Mouse (Mus musculus) forebrain, embryonic 11.5 days (tissue): ENCODE results near the gene Cacul1. TPM values are rescaled to one million over a fixed set of nuclear protein-coding genes. Genes with fewer than 3 reads are reported as not detected.

Experiments
- ATAC-seq: fragments of 200-750 bp; cut with Nextera tagmentation; replicated peaks from 2 replicates; pipeline ENCODE4 v1.8.0; 2017; ENCODE audit warnings: moderate TSS enrichment; ENCODE audit not compliant: low FRiP score
- DNase-seq: peaks from one replicate; pipeline ENCODE4 v3.0.0-alpha.2; 2017; ENCODE audit warnings: low spot score
- H3K27ac ChIP-seq: fragments of 300-500 bp; sonication (generic); 2 replicates; pipeline ENCODE4 v1.5.1; 2014; ENCODE audit warnings: low read depth, low read length
- H3K27me3 ChIP-seq: fragments of 300-500 bp; sonication (generic); 2 replicates; pipeline ENCODE4 v1.6.1; 2014; ENCODE audit warnings: mild to moderate bottlenecking, low read length, mixed read lengths; ENCODE audit not compliant: control insufficient read depth, insufficient read depth
- H3K36me3 ChIP-seq: fragments of 300-500 bp; sonication (generic); 2 replicates; pipeline ENCODE4 v1.6.1; 2014; ENCODE audit warnings: mild to moderate bottlenecking, low read length, moderate library complexity, mixed read lengths; ENCODE audit not compliant: control insufficient read depth, insufficient read depth
- H3K4me1 ChIP-seq: fragments of 300-500 bp; sonication (generic); replicated peaks from 2 replicates; pipeline ENCODE4 v1.6.1; 2014; ENCODE audit warnings: low read length, mixed read lengths; ENCODE audit not compliant: control insufficient read depth, insufficient read depth
- H3K4me2 ChIP-seq: fragments of 300-500 bp; sonication (generic); 2 replicates; pipeline ENCODE4 v1.6.1; 2014; ENCODE audit warnings: low read depth, mild to moderate bottlenecking, low read length, moderate library complexity, mixed read lengths; ENCODE audit not compliant: severe bottlenecking
- H3K4me3 ChIP-seq: fragments of 300-500 bp; sonication (generic); 2 replicates; pipeline ENCODE4 v1.5.1; 2014; ENCODE audit warnings: low read depth, low read length
- H3K9ac ChIP-seq: fragments of 300-500 bp; sonication (generic); 2 replicates; pipeline ENCODE4 v1.6.1; 2014; ENCODE audit warnings: low read length
- H3K9me3 ChIP-seq: fragments of 300-500 bp; sonication (generic); 2 replicates; pipeline ENCODE4 v1.6.1; 2016; ENCODE audit warnings: low read length, mixed read lengths; ENCODE audit not compliant: control insufficient read depth
- WGBS: fragments of 180-500 bp; shearing (Covaris S2); extraction: QIAGEN DNeasy Blood & Tissue Kit; methylation state at CpG from one replicate; pipeline ENCODE4 v1.1.7; 2014; 5-methylcytosine and 5-hydroxymethylcytosine counted together
- polyA plus RNA-seq: library from polyadenylated mRNA; unstranded; fragments of >200 nt; fragmentation: Nextera tagmentation; extraction: Ambion mirVana; gene quantifications from 2 replicates; pipeline ENCODE4 v1.2.1, GENCODE M21; 2014

The Cacul1 gene
- polyA plus RNA-seq, 1 experiment from 2014 or later, result 41.1 TPM

DNA sequence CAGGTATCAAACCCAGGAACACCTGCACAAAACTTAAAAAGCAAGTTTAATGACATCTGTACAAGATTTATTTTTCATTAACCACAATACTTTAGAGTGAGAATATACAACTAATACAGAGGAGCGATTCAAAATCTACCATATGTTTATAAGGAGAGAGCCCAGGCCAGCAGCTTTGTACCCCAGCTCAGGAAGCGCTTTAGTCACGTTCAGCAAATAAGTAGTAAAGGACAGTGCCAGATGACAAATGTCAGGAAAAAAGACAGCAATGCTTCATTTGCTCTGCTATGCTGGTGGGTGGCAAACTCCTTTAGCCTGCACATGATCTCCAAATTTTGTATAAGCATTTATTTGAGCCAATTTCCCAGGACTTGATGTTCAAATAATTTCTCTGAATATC, 56.1 kb downstream of the Cacul1 start:
- Histone ChIP-seq H3K4me1 (no peaks in the 10 kb centered on the region), H3K9ac (no peak overlapping the region), H3K27me3 (no peaks in the 10 kb centered on the region), H3K4me3 (no peak overlapping the region), H3K36me3 (no peaks in the 10 kb centered on the region), H3K9me3 (no peaks in the 10 kb centered on the region), H3K27ac (no peak overlapping the region), H3K4me2 (no peak overlapping the region)
- no peak for DNase-seq
- ATAC-seq, result no peak
- WGBS, result 93% methylated on average over 3 of the region's 3 CpGs

DNA sequence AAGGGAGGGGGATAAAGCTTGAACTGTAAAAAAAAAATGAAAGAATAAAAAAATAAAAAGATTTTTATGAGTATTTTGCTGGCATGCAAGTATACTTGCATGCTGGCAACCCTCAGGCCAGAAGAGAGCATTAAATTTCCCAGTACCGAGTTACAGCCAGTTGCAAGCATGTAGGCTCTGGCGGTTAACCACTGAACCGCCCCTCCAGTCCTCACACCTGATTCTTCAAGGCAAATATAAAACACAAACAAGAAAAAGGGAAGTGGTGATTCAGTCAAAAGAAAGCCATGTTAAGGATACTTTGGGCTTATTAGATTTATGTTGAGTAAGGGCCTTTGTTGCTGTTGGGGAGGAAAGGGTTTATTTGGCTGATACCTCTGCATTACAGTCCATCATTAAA, 60.7 kb downstream of the Cacul1 start:
- ATAC-seq (no peak), DNase-seq (no peak)
- Histone ChIP-seq H3K4me2 (no peak overlapping the region), H3K36me3 (no peaks in the 10 kb centered on the region), H3K27me3 (no peaks in the 10 kb centered on the region), H3K9me3 (no peaks in the 10 kb centered on the region), H3K4me3 (no peak overlapping the region), H3K4me1 (no peaks in the 10 kb centered on the region), H3K9ac (no peak overlapping the region), H3K27ac (no peak overlapping the region)
- 96% methylated on average over 3 of the region's 3 CpGs for WGBS

DNA sequence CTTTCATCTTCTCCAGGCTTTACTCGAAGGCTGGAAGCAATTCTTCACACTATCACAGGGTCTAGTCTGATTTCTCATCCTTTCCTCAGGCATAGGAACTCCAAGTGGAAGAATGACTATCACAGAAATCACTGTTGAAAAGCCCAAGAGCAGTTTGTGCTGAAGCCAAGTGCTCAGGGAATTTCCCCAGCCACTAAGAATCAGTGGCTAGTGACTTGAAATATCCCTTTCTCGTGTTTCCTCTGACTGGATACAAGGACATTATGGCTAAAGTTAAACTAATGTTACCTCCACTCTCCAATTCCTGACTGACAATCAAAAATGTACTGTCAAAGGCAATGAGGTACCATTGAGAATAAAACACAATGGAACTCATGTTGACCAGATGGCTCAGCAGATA, 65.8 kb downstream of the Cacul1 start:
- no peak overlapping the region for H3K9ac ChIP-seq
- H3K36me3 ChIP-seq, result no peaks in the 10 kb centered on the region
- no peaks in the 10 kb centered on the region for H3K27me3 ChIP-seq
- ATAC-seq, result no peak
- H3K4me3 ChIP-seq, result no peak overlapping the region
- H3K27ac ChIP-seq, result no peak overlapping the region
- H3K9me3 ChIP-seq, result no peaks in the 10 kb centered on the region
- DNase-seq, result no peak
- H3K4me2 ChIP-seq, result no peak overlapping the region
- 79% methylated on average over 2 of the region's 2 CpGs for WGBS
- H3K4me1 ChIP-seq, result peaks cover 3% of the 10 kb centered on the region; the same call in 1 of the 2 replicates

DNA sequence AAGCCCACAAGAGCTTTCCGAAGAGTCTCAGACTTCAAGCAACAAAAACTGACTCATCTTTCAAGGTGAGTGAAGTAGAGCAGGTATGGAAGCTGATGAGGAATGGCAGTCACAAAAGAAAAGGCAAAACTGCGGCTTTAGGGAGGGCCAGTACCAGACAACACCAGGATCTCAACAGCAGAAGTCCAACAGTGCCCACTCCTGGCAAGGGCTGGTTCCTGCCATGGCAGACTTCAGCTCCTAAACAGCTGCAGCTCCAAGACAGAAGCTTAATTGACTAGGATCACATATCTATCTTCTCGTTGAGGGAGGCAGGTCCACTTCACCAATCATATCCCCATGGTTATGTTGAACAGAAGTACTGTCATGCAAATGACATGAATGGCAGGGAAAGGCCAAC, 67.4 kb downstream of the Cacul1 start:
- H3K27ac ChIP-seq, result no peak overlapping the region
- DNase-seq (no peak), ATAC-seq (no peak)
- no peak overlapping the region for H3K4me3 ChIP-seq
- H3K4me1 ChIP-seq, result peaks cover 3% of the 10 kb centered on the region; the same call in 1 of the 2 replicates
- no peaks in the 10 kb centered on the region for H3K9me3 ChIP-seq
- H3K27me3 ChIP-seq, result no peaks in the 10 kb centered on the region
- no peaks in the 10 kb centered on the region for H3K36me3 ChIP-seq
- H3K4me2 ChIP-seq, result no peak overlapping the region
- WGBS, result 43% methylated on average over 3 of the region's 3 CpGs
- H3K9ac ChIP-seq, result no peak overlapping the region

DNA sequence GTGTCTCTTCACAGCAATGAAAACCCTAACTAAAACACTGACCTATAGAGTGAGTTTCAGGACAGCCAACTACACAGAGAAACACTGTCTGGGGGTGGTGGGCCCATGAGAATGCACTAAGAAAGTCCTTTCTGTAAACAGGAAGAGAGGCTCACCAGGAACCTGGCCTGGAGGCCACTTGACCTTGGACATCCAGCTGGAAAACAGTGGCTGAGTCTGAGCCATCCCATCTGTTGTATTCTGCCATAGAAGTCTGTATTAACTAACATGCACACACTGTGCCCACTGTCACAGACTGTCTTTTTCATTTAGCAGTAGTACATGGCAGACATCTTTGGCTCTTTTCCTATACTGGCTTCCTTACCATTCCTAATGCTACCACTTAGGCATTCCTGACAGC, 80.6 kb downstream of the Cacul1 start:
- DNase-seq, result no peak
- Histone ChIP-seq H3K4me2 (no peak overlapping the region), H3K27me3 (no peaks in the 10 kb centered on the region), H3K27ac (no peak overlapping the region), H3K4me3 (no peak overlapping the region), H3K36me3 (no peaks in the 10 kb centered on the region), H3K9me3 (no peaks in the 10 kb centered on the region), H3K9ac (no peak overlapping the region), H3K4me1 (no peaks in the 10 kb centered on the region)
- ATAC-seq, result no peak

DNA sequence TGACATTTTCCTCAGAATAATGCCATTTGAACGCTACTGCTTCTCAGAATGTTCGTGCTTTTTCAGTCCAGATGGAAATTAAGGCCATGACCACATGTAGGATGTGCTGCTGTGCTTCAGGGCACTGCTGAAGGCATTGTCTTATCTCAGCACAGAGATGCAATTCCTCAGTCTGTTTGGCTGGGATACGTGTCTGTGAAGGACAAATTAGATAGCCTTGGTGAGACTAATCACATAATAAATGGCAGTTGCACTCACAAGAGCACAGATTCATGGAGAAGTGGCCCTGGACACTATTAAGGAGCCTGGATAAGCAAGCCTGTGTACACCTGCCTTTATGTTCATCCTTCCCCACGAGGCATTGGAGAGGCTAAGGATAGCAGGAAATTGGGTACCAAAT, 83.7 kb downstream of the Cacul1 start:
- WGBS, result 70% methylated on average over 4 of the region's 4 CpGs
- Histone ChIP-seq H3K9ac (no peak overlapping the region), H3K27me3 (no peaks in the 10 kb centered on the region), H3K4me1 (no peaks in the 10 kb centered on the region), H3K4me2 (no peak overlapping the region), H3K27ac (no peak overlapping the region), H3K36me3 (no peaks in the 10 kb centered on the region), H3K9me3 (no peaks in the 10 kb centered on the region), H3K4me3 (no peak overlapping the region)
- no peak for DNase-seq
- no peak for ATAC-seq

DNA sequence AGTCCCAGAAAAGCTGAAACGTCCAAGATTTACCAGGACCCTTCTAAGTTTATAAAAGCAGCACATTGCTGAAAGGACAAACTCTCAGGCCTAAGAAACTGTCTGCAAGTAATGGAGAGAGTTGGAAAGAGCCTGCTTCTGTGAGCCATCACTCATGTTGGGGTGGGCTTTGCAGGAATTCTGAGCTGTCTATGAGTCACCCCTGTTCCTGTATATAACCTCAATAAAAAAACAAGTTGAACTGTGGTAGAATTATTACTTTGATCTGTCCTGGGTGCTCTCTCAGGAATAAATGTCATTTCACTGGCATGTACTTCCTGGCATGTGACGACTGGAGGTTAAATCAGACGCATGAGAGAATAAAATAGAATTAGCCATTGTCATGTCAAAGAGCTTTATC, 85.1 kb downstream of the Cacul1 start:
- DNase-seq (no peak), ATAC-seq (no peak)
- Histone ChIP-seq H3K4me1 (no peaks in the 10 kb centered on the region), H3K27ac (no peak overlapping the region), H3K27me3 (no peaks in the 10 kb centered on the region), H3K9me3 (no peaks in the 10 kb centered on the region), H3K9ac (no peak overlapping the region), H3K36me3 (no peaks in the 10 kb centered on the region), H3K4me3 (no peak overlapping the region), H3K4me2 (no peak overlapping the region)
- WGBS, result 72% methylated on average over 3 of the region's 3 CpGs

DNA sequence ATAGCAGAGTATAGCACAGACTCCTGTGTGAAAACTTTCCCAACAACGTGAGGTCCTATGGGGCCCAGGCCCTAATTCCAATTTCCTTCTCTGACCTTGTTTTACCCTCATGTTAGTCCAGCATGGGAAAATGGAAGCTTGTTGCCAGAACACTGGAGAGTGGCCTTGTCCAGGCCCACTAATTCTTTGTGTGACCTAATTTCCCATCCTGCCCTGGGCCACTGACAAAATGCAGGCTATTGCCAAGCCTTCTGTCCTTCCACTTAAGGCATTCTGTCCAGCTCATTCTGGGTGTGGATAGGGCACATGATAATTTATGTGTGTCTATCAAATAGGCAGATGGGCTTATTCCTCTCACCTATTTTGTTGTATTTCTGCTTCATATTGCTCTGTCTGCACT, 91.3 kb downstream of the Cacul1 start:
- no peak for ATAC-seq
- no peak overlapping the region for H3K9ac ChIP-seq

DNA sequence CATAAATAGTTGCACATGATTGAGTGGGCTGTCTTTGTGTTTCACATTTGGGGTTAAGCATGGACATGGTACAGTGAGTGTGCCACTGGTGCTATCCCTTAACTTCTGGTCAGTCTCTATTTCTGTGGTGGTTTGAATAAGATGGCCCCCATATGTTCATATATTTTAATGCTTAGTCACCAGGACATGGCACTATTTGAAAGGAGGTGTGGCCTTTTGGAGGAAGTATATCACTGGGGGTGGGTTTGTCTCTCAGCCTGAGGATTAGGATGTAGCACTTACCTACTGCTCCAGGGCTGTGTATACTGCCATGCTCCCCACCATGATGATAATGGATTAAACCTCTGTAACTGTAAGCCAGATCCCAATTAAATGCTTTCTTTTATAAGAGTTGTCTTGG, 95.6 kb downstream of the Cacul1 start:
- Histone ChIP-seq H3K9ac (no peak overlapping the region), H3K27me3 (no peaks in the 10 kb centered on the region), H3K9me3 (no peaks in the 10 kb centered on the region)

More for the DNA sequence above, 91.3 kb downstream of the Cacul1 start:
- WGBS, result 95% methylated on average over 1 of the region's 1 CpGs
- Histone ChIP-seq H3K4me3 (no peak overlapping the region), H3K27me3 (no peaks in the 10 kb centered on the region), H3K4me2 (no peak overlapping the region), H3K27ac (no peak overlapping the region), H3K36me3 (no peaks in the 10 kb centered on the region), H3K4me1 (no peaks in the 10 kb centered on the region), H3K9me3 (no peaks in the 10 kb centered on the region)
- DNase-seq, result no peak

More for the DNA sequence above, 95.6 kb downstream of the Cacul1 start:
- H3K4me1 ChIP-seq, result no peaks in the 10 kb centered on the region
- no peaks in the 10 kb centered on the region for H3K36me3 ChIP-seq
- no peak overlapping the region for H3K27ac ChIP-seq
- no peak for ATAC-seq
- DNase-seq, result no peak
- no peak overlapping the region for H3K4me2 ChIP-seq
- no peak overlapping the region for H3K4me3 ChIP-seq
